Mouse (Mus musculus): ENCODE measurements around the gene Zfp362. TPM values are rescaled to one million over a fixed set of nuclear protein-coding genes. Genes with fewer than 3 reads are reported as not detected.
A peak's percentile ranks its signal among the peaks of the same experiment; 100 is the strongest.

The Zfp362 gene
- polyA plus RNA-seq, 1 experiment from 2014 or later = 5.4 TPM

GRCm38 (mm10) chr4:128732794-128733193 lies 73.1 kb downstream of the Zfp362 start:
- no peak overlapping the region for H3K4me3 ChIP-seq (ENCODE audit: low read depth, low read length)
- peaks cover 57% of the 10 kb centered on the region for H3K4me1 ChIP-seq (ENCODE audit: insufficient read depth)
- H3K27me3 ChIP-seq (ENCODE audit: insufficient read depth, low read length) = no peaks in the 10 kb centered on the region
- no peaks in the 10 kb centered on the region; the same call in none of the 2 replicates for H3K36me3 ChIP-seq (replicated peaks; ENCODE audit: insufficient read depth, low read length)
- no peak overlapping the region for H3K4me2 ChIP-seq (ENCODE audit: low read depth, low read length)
- WGBS (ENCODE audit: insufficient replicate concordance) = 55% methylated on average over 5 of the region's 5 CpGs
- ATAC-seq (no peak), DNase-seq (no peak)
- H3K27ac ChIP-seq (ENCODE audit: low read depth) = peak overlapping the region; percentile 67
- no peaks in the 10 kb centered on the region for H3K9me3 ChIP-seq (ENCODE audit: low read length)
- TF ChIP-seq EP300 (IDR thresholded peaks at IDR 0.05; ENCODE audit: low read depth) (no peak), CTCF (IDR thresholded peaks at IDR 0.05; ENCODE audit: low read depth) (no peak)
- no peak overlapping the region for H3K9ac ChIP-seq (replicated peaks)

GRCm38 (mm10) chr4:128730271-128730670 lies 75.6 kb downstream of the Zfp362 start:
- H3K27me3 ChIP-seq (ENCODE audit: insufficient read depth, low read length) = no peaks in the 10 kb centered on the region
- peak overlapping the region; percentile 87; the same call in 1 of the 2 replicates for H3K27ac ChIP-seq (ENCODE audit: low read depth)
- peaks cover 52% of the 10 kb centered on the region for H3K4me1 ChIP-seq (ENCODE audit: insufficient read depth)
- no peak overlapping the region for H3K4me3 ChIP-seq (ENCODE audit: low read depth, low read length)
- no peak for TF ChIP-seq CTCF (IDR thresholded peaks at IDR 0.05; ENCODE audit: low read depth)
- ATAC-seq (no peak), DNase-seq (no peak)
- H3K9ac ChIP-seq (replicated peaks) = no peak overlapping the region
- no peaks in the 10 kb centered on the region for H3K9me3 ChIP-seq (ENCODE audit: low read length)
- no peaks in the 10 kb centered on the region; the same call in 1 of the 2 replicates for H3K36me3 ChIP-seq (replicated peaks; ENCODE audit: insufficient read depth, low read length)
- H3K4me2 ChIP-seq (ENCODE audit: low read depth, low read length) = peak overlapping the region; percentile 72
- 72% methylated on average over 6 of the region's 6 CpGs for WGBS (ENCODE audit: insufficient replicate concordance)

GRCm38 (mm10) chr4:128729709-128730037 lies 76.2 kb downstream of the Zfp362 start:
- H3K4me2 ChIP-seq (ENCODE audit: low read depth, low read length) = peak overlapping the region; percentile 72
- peak overlapping the region; percentile 87 for H3K27ac ChIP-seq (ENCODE audit: low read depth)
- no peak for TF ChIP-seq EP300 (IDR thresholded peaks at IDR 0.05; ENCODE audit: low read depth)
- TF ChIP-seq CTCF (IDR thresholded peaks at IDR 0.05; ENCODE audit: low read depth) = no peak
- H3K36me3 ChIP-seq (replicated peaks; ENCODE audit: insufficient read depth, low read length) = no peaks in the 10 kb centered on the region; the same call in 1 of the 2 replicates
- no peaks in the 10 kb centered on the region for H3K9me3 ChIP-seq (ENCODE audit: low read length)
- WGBS (ENCODE audit: insufficient replicate concordance) = 16% methylated on average over 5 of the region's 5 CpGs
- no peaks in the 10 kb centered on the region for H3K27me3 ChIP-seq (ENCODE audit: insufficient read depth, low read length)
- H3K4me1 ChIP-seq (ENCODE audit: insufficient read depth) = peaks cover 46% of the 10 kb centered on the region
- peak; percentile 6; the same call in 1 of the 2 replicates for ATAC-seq
- H3K4me3 ChIP-seq (ENCODE audit: low read depth, low read length) = peak overlapping the region; percentile 75
- peak overlapping the region; percentile 47; the same call in 1 of the 2 replicates for H3K9ac ChIP-seq (replicated peaks)
- DNase-seq = peak; percentile 61

GRCm38 (mm10) chr4:128729033-128729708 lies 76.7 kb downstream of the Zfp362 start:
- ATAC-seq (no peak), DNase-seq (no peak)
- Histone ChIP-seq H3K27me3 (ENCODE audit: insufficient read depth, low read length) (no peaks in the 10 kb centered on the region), H3K9ac (replicated peaks) (peak overlapping the region; percentile 92), H3K36me3 (replicated peaks; ENCODE audit: insufficient read depth, low read length) (no peaks in the 10 kb centered on the region; the same call in 1 of the 2 replicates), H3K4me1 (ENCODE audit: insufficient read depth) (peaks cover 42% of the 10 kb centered on the region), H3K27ac (ENCODE audit: low read depth) (peak overlapping the region; percentile 87), H3K4me3 (ENCODE audit: low read depth, low read length) (peak overlapping the region; percentile 75), H3K9me3 (ENCODE audit: low read length) (no peaks in the 10 kb centered on the region), H3K4me2 (ENCODE audit: low read depth, low read length) (peak overlapping the region; percentile 72)
- TF ChIP-seq EP300 (IDR thresholded peaks at IDR 0.05; ENCODE audit: low read depth) = no peak
- no peak for TF ChIP-seq CTCF (IDR thresholded peaks at IDR 0.05; ENCODE audit: low read depth)
- WGBS (ENCODE audit: insufficient replicate concordance) = 24% methylated on average over 15 of the region's 15 CpGs

GRCm38 (mm10) chr4:128728431-128728851 lies 77.4 kb downstream of the Zfp362 start:
- Histone ChIP-seq H3K27me3 (ENCODE audit: insufficient read depth, low read length) (no peaks in the 10 kb centered on the region), H3K4me1 (ENCODE audit: insufficient read depth) (peaks cover 34% of the 10 kb centered on the region), H3K9me3 (ENCODE audit: low read length) (no peaks in the 10 kb centered on the region), H3K4me3 (ENCODE audit: low read depth, low read length) (peak overlapping the region; percentile 75), H3K9ac (replicated peaks) (peak overlapping the region; percentile 92), H3K36me3 (replicated peaks; ENCODE audit: insufficient read depth, low read length) (no peaks in the 10 kb centered on the region; the same call in 1 of the 2 replicates), H3K4me2 (ENCODE audit: low read depth, low read length) (peak overlapping the region; percentile 72), H3K27ac (ENCODE audit: low read depth) (peak overlapping the region; percentile 93)
- WGBS (ENCODE audit: insufficient replicate concordance) = 3% methylated on average over 5 of the region's 5 CpGs
- TF ChIP-seq CTCF (IDR thresholded peaks at IDR 0.05; ENCODE audit: low read depth) (no peak), EP300 (IDR thresholded peaks at IDR 0.05; ENCODE audit: low read depth) (no peak)
- ATAC-seq (no peak), DNase-seq (no peak)

- Histone ChIP-seq H3K9me3 (ENCODE audit: low read length) (no peaks in the 10 kb centered on the region), H3K27me3 (ENCODE audit: insufficient read depth, low read length) (no peaks in the 10 kb centered on the region), H3K27ac (ENCODE audit: low read depth) (peak overlapping the region; percentile 93), H3K4me3 (ENCODE audit: low read depth, low read length) (peak overlapping the region; percentile 75), H3K4me2 (ENCODE audit: low read depth, low read length) (peak overlapping the region; percentile 72), H3K4me1 (ENCODE audit: insufficient read depth) (peaks cover 29% of the 10 kb centered on the region), H3K9ac (replicated peaks) (peak overlapping the region; percentile 92), H3K36me3 (replicated peaks; ENCODE audit: insufficient read depth, low read length) (no peaks in the 10 kb centered on the region; the same call in 1 of the 2 replicates)
- ATAC-seq = peak; percentile 91
- peak; percentile 74 for DNase-seq
- TF ChIP-seq CTCF (IDR thresholded peaks at IDR 0.05; ENCODE audit: low read depth) = no peak
- WGBS (ENCODE audit: insufficient replicate concordance) = 0% methylated on average over 49 of the region's 65 CpGs
These were observed 78.0 kb downstream of the Zfp362 start for GRCm38 (mm10) chr4:128727721-128728430.
